Mouse (Mus musculus): Measurements from ENCODE around the gene Gm49601.

Gm49601 gene

GRCm38 (mm10) chr16:18582426-18583148, 43.6 kb downstream of the Gm49601 start:
- DNase-seq (ENCODE audit: low spot score in 2 of 2) = no peak

GRCm38 (mm10) chr16:18581623-18582205, 44.5 kb downstream of the Gm49601 start:
- no peak for DNase-seq (ENCODE audit: low spot score in 2 of 2)

GRCm38 (mm10) chr16:18581050-18581622, 45.1 kb downstream of the Gm49601 start:
- DNase-seq (ENCODE audit: low spot score in 2 of 2) = no peak

GRCm38 (mm10) chr16:18580389-18580788, 45.8 kb downstream of the Gm49601 start:
- no peak for DNase-seq (ENCODE audit: low spot score in 2 of 2)

- DNase-seq (ENCODE audit: low spot score in 2 of 2) = no peak
Observed at GRCm38 (mm10) chr16:18577599-18578160, 48.5 kb downstream of the Gm49601 start.

GRCm38 (mm10) chr16:18577071-18577470, 49.2 kb downstream of the Gm49601 start:
- DNase-seq (ENCODE audit: low spot score in 2 of 2) = no peak

- no peak for DNase-seq (ENCODE audit: low spot score in 2 of 2)
Observed at GRCm38 (mm10) chr16:18574196-18574595, 52.0 kb downstream of the Gm49601 start.

All from frontal cortex, postnatal 25 days (tissue).